Mouse (Mus musculus) heart, postnatal 14 days (tissue): Measurements from ENCODE around the gene Terb2. TPM values are rescaled to one million over a fixed set of nuclear protein-coding genes. Genes with fewer than 3 reads are reported as not detected.

Source experiments
- DNase-seq, 2 experiments: peaks; one replicate each; pipeline ENCODE4 v3.0.0; 2021 to 2022
- intact Hi-C: fragments of 180-260 bp; cut with DNase I; formaldehyde crosslinking; loops from one replicate; pipeline ENCODE4 v1.15.1; 2025
- total RNA-seq, 2 experiments: library from RNA; stranded (reverse); gene quantifications; 2 replicates each; pipeline ENCODE4 v1.2.3; 2021

Gene Terb2
- total RNA-seq, 2 experiments from 2014 or later, result not detected

DNA sequence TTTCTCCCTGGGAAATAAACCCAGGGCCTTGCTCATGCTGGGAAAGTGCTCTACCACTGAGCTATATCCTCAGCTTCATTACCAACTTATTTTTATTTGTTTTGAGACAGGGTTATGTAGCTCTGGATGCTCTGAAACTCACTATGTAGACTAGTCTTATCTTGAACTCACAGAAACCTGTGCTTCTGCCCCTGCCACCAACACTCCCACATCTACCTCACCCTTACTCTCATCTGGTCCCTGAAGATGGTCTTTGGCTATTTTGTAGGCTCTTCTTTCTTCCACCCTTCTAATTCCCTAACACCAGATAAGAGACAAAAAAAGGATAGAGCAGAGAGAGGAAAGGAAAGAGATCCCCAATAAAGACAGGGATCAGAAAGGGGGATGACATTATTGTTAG lies 37.6 kb downstream of the Terb2 start:
- intact Hi-C loops, result no loop called here
- no peak for DNase-seq

GRCm38 (mm10) chr2:122230395-122230794 lies 44.3 kb downstream of the Terb2 start:
- intact Hi-C loops, result no loop called here
- no peak for DNase-seq

GRCm38 (mm10) chr2:122231616-122232015 lies 45.5 kb downstream of the Terb2 start:
- intact Hi-C loops, result no loop called here
- no peak for DNase-seq

DNA sequence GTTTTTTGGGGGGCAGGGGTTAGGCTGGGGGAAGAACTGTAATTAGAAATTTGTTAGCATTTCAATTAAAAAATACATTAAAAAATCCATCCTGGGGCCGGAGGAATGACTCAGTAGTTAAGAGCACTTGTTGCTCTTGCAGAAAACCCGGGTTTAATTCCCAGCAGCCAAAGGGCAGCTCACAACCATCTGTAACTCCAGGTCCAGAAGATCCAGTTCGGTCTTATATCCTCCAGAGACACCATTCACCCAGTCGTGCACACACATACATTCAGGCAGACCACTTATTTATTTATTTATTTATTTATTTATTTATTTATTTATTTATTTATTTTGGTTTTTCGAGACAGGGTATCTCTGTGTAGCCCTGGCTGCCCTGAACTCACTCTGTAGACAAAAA lies 47.3 kb downstream of the Terb2 start:
- intact Hi-C loops, result no loop called here
- DNase-seq, result no peak

DNA sequence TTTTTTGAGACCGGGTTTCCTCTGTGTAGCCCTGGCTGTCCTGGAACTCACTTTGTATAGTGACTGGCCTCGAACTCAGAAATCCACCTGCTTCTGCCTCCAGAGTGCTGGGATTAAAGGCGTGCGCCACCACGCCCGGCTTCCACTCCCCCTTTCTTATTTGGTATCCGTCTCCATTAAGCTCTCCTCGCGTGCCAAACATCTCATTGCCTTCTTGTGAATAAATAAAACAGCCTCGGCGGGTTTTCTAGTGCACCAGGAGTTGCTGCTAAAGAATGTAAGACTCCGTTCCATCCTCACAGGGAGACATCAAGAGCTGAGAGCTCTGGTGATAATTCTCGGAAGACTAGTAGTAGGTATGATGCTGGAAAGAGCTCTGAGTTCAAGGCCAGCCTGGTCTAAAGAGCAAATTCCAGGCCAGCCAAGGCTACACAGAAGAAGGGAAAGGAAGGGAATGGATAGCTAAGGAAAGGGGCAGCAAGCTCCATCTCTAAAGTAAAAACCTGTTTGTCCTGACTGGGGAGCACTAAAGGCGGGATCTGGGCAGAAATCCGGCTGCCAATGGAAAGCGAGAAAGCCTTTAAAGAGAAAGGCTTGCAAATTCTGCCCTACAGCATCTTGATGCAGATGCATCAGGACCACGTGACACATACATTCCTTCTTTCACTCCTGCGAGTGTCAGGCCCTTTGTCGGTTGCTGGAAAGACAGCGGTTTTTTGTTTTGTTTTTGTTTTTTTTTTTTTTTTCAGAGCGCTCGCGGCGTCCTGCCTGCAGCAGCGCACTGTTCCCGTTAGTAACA lies 47.9 kb downstream of the Terb2 start:
- intact Hi-C loops, result no loop called here
- DNase-seq, result peak; percentile 9 to 33

- intact Hi-C loops, result no loop called here
- peak; percentile 79 to 80 for DNase-seq
Observed at GRCm38 (mm10) chr2:122234611-122235288, 48.7 kb downstream of the Terb2 start, which contains the start of gene Sord. Sord (plus strand) TSS chr2:122234749.

GRCm38 (mm10) chr2:122235425-122235824 lies 49.4 kb downstream of the Terb2 start:
- intact Hi-C loops, result no loop called here
- peak in 1 of 2 experiments; percentile 7 for DNase-seq

- intact Hi-C loops, result no loop called here
- DNase-seq, result peak in 1 of 2 experiments; percentile 7
Observed at GRCm38 (mm10) chr2:122236321-122236720, 50.2 kb downstream of the Terb2 start.

DNA sequence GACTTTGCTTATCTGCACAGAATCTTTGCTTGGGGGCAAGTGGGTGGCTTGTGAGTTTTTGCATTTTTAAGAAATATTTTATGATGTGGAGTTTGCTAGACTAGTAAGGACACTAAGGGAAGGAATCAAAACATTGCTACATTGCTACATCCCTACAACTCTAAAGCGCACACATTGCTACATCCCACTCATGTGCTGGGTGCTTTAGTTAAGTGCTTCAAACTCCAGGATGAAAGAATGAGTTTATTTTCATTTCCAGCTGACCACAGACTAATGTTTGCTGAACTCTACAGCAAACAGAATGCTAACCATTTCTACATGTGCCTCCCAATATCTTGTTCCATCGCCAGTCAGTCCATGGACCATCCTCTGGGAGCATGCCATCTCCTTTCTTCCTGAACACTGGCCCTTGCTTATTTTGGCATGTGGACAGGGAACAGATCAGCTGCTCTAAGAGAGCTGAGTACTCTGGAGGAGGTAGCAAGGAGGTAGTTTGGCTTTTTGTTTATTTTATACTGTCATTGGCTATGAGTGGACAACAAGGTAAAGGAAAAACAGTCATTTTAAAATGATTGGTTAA lies 51.9 kb downstream of the Terb2 start:
- no peak for DNase-seq
- intact Hi-C loops, result no loop called here

GRCm38 (mm10) chr2:122240735-122241134 lies 54.7 kb downstream of the Terb2 start:
- no peak for DNase-seq
- intact Hi-C loops, result loop anchor here (5.0 kb wide), 1 partner anchor 168 kb away; no protein-coding TSS in a partner anchor

- DNase-seq, result no peak
- intact Hi-C loops, result loop anchor here (5.0 kb wide), 1 partner anchor 169 kb away; no protein-coding TSS in a partner anchor
Observed at GRCm38 (mm10) chr2:122241226-122241625, 55.2 kb downstream of the Terb2 start.

DNA sequence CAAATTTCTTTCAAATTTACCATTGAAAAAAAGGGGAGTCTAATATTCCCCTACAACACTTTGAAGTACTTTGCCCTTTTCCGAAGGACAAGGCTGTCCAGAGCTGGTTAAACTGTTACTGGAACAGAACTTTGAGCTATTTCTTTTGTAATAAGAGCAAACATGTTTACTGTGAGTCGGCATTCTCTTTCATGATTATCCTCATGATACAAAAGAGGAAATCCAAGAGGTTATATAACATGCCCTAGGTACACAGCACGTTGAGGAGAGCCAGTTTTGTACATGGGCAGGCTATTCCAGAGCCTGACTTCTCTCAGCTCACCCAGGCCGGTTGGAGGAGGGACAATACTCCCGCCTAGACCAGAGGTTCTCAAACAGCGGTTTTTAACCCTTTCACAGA lies 55.9 kb downstream of the Terb2 start:
- intact Hi-C loops, result loop anchor here (5.0 kb wide), 1 partner anchor 170 kb away; no protein-coding TSS in a partner anchor
- no peak for DNase-seq

- peak; percentile 67 to 84 for DNase-seq
Observed at GRCm38 (mm10) chr2:122243671-122244131, 57.6 kb downstream of the Terb2 start.

GRCm38 (mm10) chr2:122247786-122248185 lies 61.7 kb downstream of the Terb2 start:
- no peak for DNase-seq
- intact Hi-C loops, result loop anchor here (5.0 kb wide), 1 partner anchor 55 kb away; no protein-coding TSS in a partner anchor

More at GRCm38 (mm10) chr2:122243671-122244131, 57.6 kb downstream of the Terb2 start:
- intact Hi-C loops, result loop anchor here (1.0 to 5.0 kb wide), 2 partner anchors 49 to 171 kb away; no protein-coding TSS in a partner anchor

- no peak for DNase-seq
- intact Hi-C loops, result no loop called here
Observed at GRCm38 (mm10) chr2:122255997-122256396, 69.9 kb downstream of the Terb2 start.

Other genes with a start within 250 kb of the Terb2 start
- 10 to 100 TPM; 19.4 to 22.3 TPM for gene Ctdspl2, start 230.3 kb upstream of the Terb2 start, total RNA-seq
- under 1 TPM in 1 of 2 experiments, not detected in 1; 0.10 TPM for gene Mageb3, start 230.2 kb upstream of the Terb2 start, total RNA-seq
- gene Eif3j1, start 157.7 kb upstream of the Terb2 start, total RNA-seq, result 10 to 100 TPM; 19.3 to 20.3 TPM
- 10 to 100 TPM in 1 of 2 experiments, 1 to 10 TPM in 1; 9.8 to 11.4 TPM for gene Spg11, start 67.9 kb upstream of the Terb2 start, total RNA-seq
- gene B2m, start 38.6 kb upstream of the Terb2 start, total RNA-seq, result 100 to 1,000 TPM; 116 to 127 TPM
- not detected for gene Trim69, start 25.6 kb upstream of the Terb2 start, total RNA-seq
- not detected for gene Patl2, start 83 bp upstream of the Terb2 start, total RNA-seq
- 10 to 100 TPM; 83.7 to 90.0 TPM for gene Sord, start 48.5 kb downstream of the Terb2 start, total RNA-seq
- under 1 TPM; 0.41 to 0.57 TPM for gene Duox2, start 112.2 kb downstream of the Terb2 start, total RNA-seq
- under 1 TPM; 0.17 TPM for gene Duoxa2, start 112.6 kb downstream of the Terb2 start, total RNA-seq
- under 1 TPM; 0.19 to 0.56 TPM for gene Duoxa1, start 127.5 kb downstream of the Terb2 start, total RNA-seq
- under 1 TPM; 0.24 to 0.37 TPM for gene Duox1, start 129.4 kb downstream of the Terb2 start, total RNA-seq
- gene Shf, start 182.9 kb downstream of the Terb2 start, total RNA-seq, result 1 to 10 TPM; 4.9 to 6.2 TPM
- gene Slc28a2, start 240.2 kb downstream of the Terb2 start, total RNA-seq, result 10 to 100 TPM; 27.7 to 30.3 TPM